Mouse (Mus musculus) stomach, postnatal 0 days (tissue): ENCODE results near the gene Pelp1. TPM values are rescaled to one million over a fixed set of nuclear protein-coding genes. Genes with fewer than 3 reads are reported as not detected.

Experiments used
- ATAC-seq: fragments of 200-750 bp; cut with Nextera tagmentation; 2 replicates; pipeline ENCODE4 v1.8.0; 2017; ENCODE audit not compliant: low FRiP score, low TSS enrichment
- DNase-seq: peaks from one replicate; pipeline ENCODE4 v3.0.0-alpha.2; 2016; ENCODE audit warnings: low spot score
- H3K27ac ChIP-seq: fragments of 300-500 bp; sonication (generic); replicated peaks from 2 replicates; pipeline ENCODE4 v1.5.1; 2014; ENCODE audit warnings: mild to moderate bottlenecking, control low read depth
- H3K27me3 ChIP-seq: fragments of 300-500 bp; sonication (generic); 2 replicates; pipeline ENCODE4 v1.6.1; 2014; ENCODE audit warnings: low read length; ENCODE audit not compliant: control insufficient read depth, insufficient read depth
- H3K36me3 ChIP-seq: fragments of 300-500 bp; sonication (generic); 2 replicates; pipeline ENCODE4 v1.6.1; 2014; ENCODE audit warnings: low read length, mixed read lengths; ENCODE audit not compliant: control insufficient read depth, insufficient read depth
- H3K4me1 ChIP-seq: fragments of 300-500 bp; sonication (generic); replicated peaks from 2 replicates; pipeline ENCODE4 v1.6.1; 2014; ENCODE audit warnings: antibody characterized with exemption; ENCODE audit not compliant: control insufficient read depth, insufficient read depth
- H3K4me2 ChIP-seq: fragments of 300-500 bp; sonication (generic); replicated peaks from 2 replicates; pipeline ENCODE4 v1.6.1; 2014; ENCODE audit warnings: low read depth, mild to moderate bottlenecking, control low read depth, moderate library complexity
- H3K4me3 ChIP-seq: fragments of 300-500 bp; sonication (generic); 2 replicates; pipeline ENCODE4 v1.5.1; 2014; ENCODE audit warnings: low read depth, low read length, control low read depth
- H3K9ac ChIP-seq: fragments of 300-500 bp; sonication (generic); 2 replicates; pipeline ENCODE4 v1.6.1; 2014; ENCODE audit warnings: mild to moderate bottlenecking, low read length, control low read depth, mixed read lengths
- H3K9me3 ChIP-seq: fragments of 300-500 bp; sonication (generic); 2 replicates; pipeline ENCODE4 v1.6.1; 2016; ENCODE audit warnings: low read length; ENCODE audit not compliant: control insufficient read depth
- CTCF ChIP-seq: IDR thresholded peaks from 2 replicates; pipeline ENCODE4 v1.5.1; 2016; ENCODE audit warnings: antibody characterized with exemption, low read depth, mild to moderate bottlenecking, moderate library complexity
- EP300 ChIP-seq: optimal IDR thresholded peaks from 2 replicates; pipeline ENCODE3; 2016; ENCODE audit warnings: antibody characterized with exemption
- WGBS: fragments of 180-500 bp; shearing (Covaris S2); extraction: QIAGEN DNeasy Blood & Tissue Kit; methylation state at CpG from one replicate; pipeline ENCODE4 v1.1.7; 2014; 5-methylcytosine and 5-hydroxymethylcytosine counted together
- polyA plus RNA-seq: library from polyadenylated mRNA; unstranded; fragments of >200 nt; fragmentation: Nextera tagmentation; extraction: Ambion mirVana; gene quantifications from 2 replicates; pipeline ENCODE4 v1.2.1, GENCODE M21; 2015

Pelp1 gene
- polyA plus RNA-seq, 1 experiment from 2014 or later: 10.4 TPM

DNA sequence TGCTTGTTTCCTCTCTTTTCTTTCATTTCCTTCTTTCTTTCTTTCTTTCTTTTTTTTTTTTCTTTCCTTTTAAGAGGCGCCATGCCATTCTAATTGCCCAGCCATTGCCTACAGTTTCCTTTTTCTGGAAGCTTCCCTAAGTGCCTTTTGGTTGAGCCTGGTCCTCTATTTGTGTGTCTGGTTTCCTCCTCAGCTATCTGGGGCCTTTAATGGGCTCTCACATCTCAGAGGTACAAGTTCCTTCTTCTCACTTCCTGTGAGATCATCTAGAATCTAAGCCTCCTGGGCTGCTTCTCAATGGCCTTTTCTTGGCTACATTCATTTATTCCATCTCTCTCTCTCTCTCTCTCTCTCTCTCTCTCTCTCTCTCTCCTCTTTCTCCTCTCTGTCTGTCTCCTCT is 37.5 kb upstream of the Pelp1 start:
- ATAC-seq (no peak), DNase-seq (no peak)
- Histone ChIP-seq H3K9me3 (no peaks in the 10 kb centered on the region), H3K9ac (no peak overlapping the region), H3K27me3 (no peaks in the 10 kb centered on the region), H3K36me3 (no peaks in the 10 kb centered on the region), H3K27ac (no peak overlapping the region), H3K4me2 (no peak overlapping the region), H3K4me3 (no peak overlapping the region), H3K4me1 (no peaks in the 10 kb centered on the region)
- 72% methylated on average over 1 of the region's 1 CpGs for WGBS
- no peak for TF ChIP-seq EP300
- no peak for TF ChIP-seq CTCF

DNA sequence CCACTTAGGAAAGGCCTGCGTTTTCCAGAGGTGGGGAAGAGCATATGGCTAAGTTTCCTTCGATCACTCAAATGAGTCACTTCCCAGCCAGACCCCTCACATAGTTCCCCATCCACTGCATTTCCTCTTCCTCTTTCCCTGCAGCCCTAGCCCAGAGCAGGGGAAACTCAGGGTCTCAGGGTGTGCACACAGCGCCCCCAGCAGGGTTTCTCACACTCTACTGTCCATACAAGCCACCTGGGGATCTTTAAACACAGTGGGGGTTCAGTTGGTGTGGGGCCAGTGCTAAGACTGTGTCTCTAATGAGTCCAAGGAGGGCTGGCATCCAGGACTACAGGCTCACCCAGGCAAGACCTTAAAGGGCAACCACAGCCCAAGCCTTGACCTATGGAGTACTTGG is 36.9 kb upstream of the Pelp1 start:
- ATAC-seq: no peak
- no peak for DNase-seq
- no peaks in the 10 kb centered on the region for H3K27me3 ChIP-seq
- H3K4me2 ChIP-seq: no peak overlapping the region
- no peaks in the 10 kb centered on the region for H3K36me3 ChIP-seq
- no peaks in the 10 kb centered on the region for H3K4me1 ChIP-seq
- 47% methylated on average over 3 of the region's 3 CpGs for WGBS
- H3K9ac ChIP-seq: no peak overlapping the region
- no peak for TF ChIP-seq EP300
- TF ChIP-seq CTCF: peak; percentile 36
- H3K4me3 ChIP-seq: no peak overlapping the region
- no peaks in the 10 kb centered on the region for H3K9me3 ChIP-seq
- H3K27ac ChIP-seq: no peak overlapping the region

- Histone ChIP-seq H3K36me3 (no peaks in the 10 kb centered on the region), H3K4me3 (no peak overlapping the region), H3K9ac (no peak overlapping the region), H3K4me1 (no peaks in the 10 kb centered on the region), H3K27me3 (no peaks in the 10 kb centered on the region), H3K27ac (no peak overlapping the region), H3K4me2 (no peak overlapping the region), H3K9me3 (no peaks in the 10 kb centered on the region)
- WGBS: 46% methylated on average over 6 of the region's 6 CpGs
- 0 out of 2 replicates have a peak, but pooled peaks have one; percentile 13 for ATAC-seq
- DNase-seq: no peak
- TF ChIP-seq CTCF: no peak
- TF ChIP-seq EP300: no peak
Observed at GRCm38 (mm10) chr11:70444667-70445066, 34.8 kb upstream of the Pelp1 start.

DNA sequence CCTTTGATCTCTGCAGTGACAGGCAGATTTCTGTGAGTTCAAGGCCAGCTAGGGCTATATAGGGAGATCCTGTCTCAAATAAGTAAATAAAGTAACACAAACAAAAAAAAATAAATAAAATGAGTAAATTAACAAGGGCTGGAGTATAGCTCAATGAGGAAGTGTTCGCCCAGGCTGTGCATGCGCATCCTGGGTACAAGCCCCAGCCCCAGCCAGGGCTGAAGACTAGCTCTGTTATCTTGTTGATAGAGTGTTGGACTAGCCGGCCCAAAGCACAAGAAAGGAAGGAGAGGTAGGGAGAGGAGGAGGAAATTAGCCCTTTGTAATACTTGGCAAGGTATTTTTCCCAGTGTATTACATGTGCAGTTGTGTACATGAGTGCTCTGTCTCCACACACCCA is 34.1 kb upstream of the Pelp1 start:
- Histone ChIP-seq H3K9ac (no peak overlapping the region), H3K27me3 (no peaks in the 10 kb centered on the region), H3K27ac (no peak overlapping the region), H3K4me3 (no peak overlapping the region), H3K36me3 (0 out of 2 replicates have a peak, but pooled peaks cover 3% of the 10 kb centered on the region), H3K4me2 (no peak overlapping the region), H3K9me3 (no peaks in the 10 kb centered on the region), H3K4me1 (no peaks in the 10 kb centered on the region)
- no peak for DNase-seq
- 71% methylated on average over 3 of the region's 3 CpGs for WGBS
- ATAC-seq: no peak
- TF ChIP-seq CTCF (no peak), EP300 (no peak)

DNA sequence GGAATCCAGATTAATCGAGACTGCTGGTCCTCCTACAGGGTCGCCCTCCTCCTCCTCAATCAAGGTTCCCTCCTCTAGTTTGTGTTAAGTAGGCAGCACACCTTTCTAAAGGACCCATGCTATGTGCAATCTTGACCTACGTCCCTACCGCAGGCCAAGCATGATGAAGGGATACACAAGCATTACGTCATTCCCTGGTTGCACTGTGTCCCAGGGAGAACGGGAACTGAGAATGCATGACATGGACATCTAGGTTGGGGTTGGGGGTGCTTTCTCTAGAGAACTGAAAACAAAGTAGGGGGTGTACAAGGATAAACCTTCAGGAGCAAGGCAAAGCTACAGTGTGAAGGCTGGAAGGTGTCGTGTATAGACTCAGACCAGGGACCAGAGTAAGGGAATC is 32.1 kb upstream of the Pelp1 start:
- Histone ChIP-seq H3K9ac (no peak overlapping the region), H3K9me3 (no peaks in the 10 kb centered on the region), H3K36me3 (0 out of 2 replicates have a peak, but pooled peaks cover 3% of the 10 kb centered on the region), H3K27ac (no peak overlapping the region), H3K27me3 (no peaks in the 10 kb centered on the region), H3K4me1 (no peaks in the 10 kb centered on the region), H3K4me2 (no peak overlapping the region), H3K4me3 (no peak overlapping the region)
- TF ChIP-seq EP300: no peak
- TF ChIP-seq CTCF: no peak
- 89% methylated on average over 7 of the region's 7 CpGs for WGBS
- DNase-seq (no peak), ATAC-seq (no peak)

GRCm38 (mm10) chr11:70440637-70441036 is 30.8 kb upstream of the Pelp1 start:
- no peak overlapping the region for H3K4me2 ChIP-seq
- H3K9me3 ChIP-seq: no peaks in the 10 kb centered on the region
- DNase-seq (peak; percentile 64), ATAC-seq (peak; percentile 63)
- no peaks in the 10 kb centered on the region for H3K4me1 ChIP-seq
- no peak overlapping the region for H3K4me3 ChIP-seq
- H3K27ac ChIP-seq: no peak overlapping the region
- no peak overlapping the region for H3K9ac ChIP-seq
- WGBS: 57% methylated on average over 4 of the region's 4 CpGs
- TF ChIP-seq CTCF (no peak), EP300 (no peak)
- no peaks in the 10 kb centered on the region for H3K27me3 ChIP-seq
- H3K36me3 ChIP-seq: 0 out of 2 replicates have a peak, but pooled peaks cover 3% of the 10 kb centered on the region
